ENCODE assay signal across 8 mouse cellular contexts in genomic region chrX:144317548-144318163, GRCm38 (mm10). TPM values are rescaled to one million over a fixed set of nuclear protein-coding genes. Genes with fewer than 3 reads are reported as not detected.
DNase-seq lines count a peak whose midpoint lies in the region; ATAC-seq lines count a peak whose summit lies in the region.

Gene Alg13 (plus strand): TSS chrX:144317804.

- peak; percentile 94 for ATAC-seq in intestine, embryonic 15.5 days
- ATAC-seq in megakaryocyte-erythroid progenitor cell, adult 5-6 weeks (replicated peaks; ENCODE audit: low FRiP score, low TSS enrichment, poor library complexity, severe bottlenecking), result peak; percentile 92

- no peaks in the 10 kb centered on the region for H3K9me3 ChIP-seq in intestine, embryonic 15.5 days

- no peaks in the 10 kb centered on the region for H3K4me1 ChIP-seq in intestine, embryonic 15.5 days (replicated peaks)

- H3K9ac ChIP-seq in intestine, embryonic 15.5 days, result peak within 1 kb of the TSS; percentile 56

- 16% methylated on average over 47 of the region's 47 CpGs for WGBS in intestine, embryonic 15.5 days

- peak within 1 kb of the TSS; percentile 67 for H3K27ac ChIP-seq in intestine, embryonic 15.5 days

- H3K36me3 ChIP-seq in intestine, embryonic 15.5 days, result no peaks in the 10 kb centered on the region

- H3K4me3 ChIP-seq in intestine, embryonic 15.5 days (replicated peaks), result peak within 1 kb of the TSS; percentile 58

- intact Hi-C loops in left cerebral cortex, postnatal 14 days (cut with DNase I), result no loop called here

- no peaks in the 10 kb centered on the region for H3K27me3 ChIP-seq in intestine, embryonic 15.5 days (replicated peaks)

- DNase-seq in adrenal gland, adult 2 months, result peak; percentile 84
- peak; percentile 88 for DNase-seq in embryo, embryonic 11 days
- peak; percentile 75 for DNase-seq in gastrocnemius, postnatal 25 days
- peak; percentile 77 to 81 for DNase-seq in left cerebral cortex, postnatal 14 days (ENCODE audit: low spot score in 2 of 2)
- peak; percentile 81 for DNase-seq in right cerebral cortex, postnatal 25 days
- DNase-seq in urinary bladder, postnatal 36 days (ENCODE audit: low spot score in 2 of 2), result peak; percentile 68 to 77

- peak within 1 kb of the TSS; percentile 74 for H3K4me2 ChIP-seq in intestine, embryonic 15.5 days (replicated peaks)

RNA-seq across cellular contexts. Expression of gene Alg13, which starts in this region (rescaled TPM):
- total RNA-seq in adrenal gland, adult 2 months (2021), result 10 to 100 TPM in 1 of 2 experiments, 1 to 10 TPM in 1; 7.4 to 12.3 TPM
- polyA plus RNA-seq in adrenal gland, adult 2 months (2012; rRNA removed), result 9.9 and 10.3 TPM in 2 replicates
- 1 to 10 TPM; 4.6 to 6.7 TPM for total RNA-seq in gastrocnemius, postnatal 25 days (2021)
- polyA plus RNA-seq in intestine, embryonic 15.5 days (2015; fragmentation: Nextera tagmentation; extraction: Ambion mirVana), result 14.7 and 15.1 TPM in 2 replicates
- 10 to 100 TPM; 13.7 to 17.8 TPM for total RNA-seq in left cerebral cortex, postnatal 14 days (2021)
- 32.0 and 45.6 TPM in 2 replicates for total RNA-seq in megakaryocyte-erythroid progenitor cell, adult 5-6 weeks (2014; fragmentation: Nextera tagmentation)
- total RNA-seq in megakaryocyte-erythroid progenitor cell, adult 5-6 weeks (2017), result 13.1 and 20.9 TPM in 2 replicates

Comparison
In these comparisons a context has a peak if more than half of its experiments do, and no peak if none do; other contexts are left out.
1. Peak in every context shown above with its lines: DNase-seq, ATAC-seq, H3K4me3 ChIP-seq and H3K27ac ChIP-seq.